Mouse (Mus musculus) gastrocnemius, postnatal 4 days (tissue): ENCODE data around the gene Hadha. TPM values are rescaled to one million over a fixed set of nuclear protein-coding genes. Genes with fewer than 3 reads are reported as not detected.

ENCODE experiments used
- DNase-seq, 2 experiments: peaks; one replicate each; pipeline ENCODE4 v3.0.0; 2021 to 2022; ENCODE audit warnings: low spot score in 2 of 2, mixed read lengths in 2 of 2
- total RNA-seq, 2 experiments: library from RNA; stranded (reverse); gene quantifications; 2 replicates each; pipeline ENCODE4 v1.2.3; 2021

Gene Hadha
- total RNA-seq, 2 experiments from 2014 or later = 337 to 342 TPM

- no peak for DNase-seq
These were observed 432 bp upstream of the Hadha start for GRCm38 (mm10) chr5:30155395-30155792.

GRCm38 (mm10) chr5:30154013-30154412 lies 949 bp downstream of the Hadha start:
- no peak for DNase-seq

DNA sequence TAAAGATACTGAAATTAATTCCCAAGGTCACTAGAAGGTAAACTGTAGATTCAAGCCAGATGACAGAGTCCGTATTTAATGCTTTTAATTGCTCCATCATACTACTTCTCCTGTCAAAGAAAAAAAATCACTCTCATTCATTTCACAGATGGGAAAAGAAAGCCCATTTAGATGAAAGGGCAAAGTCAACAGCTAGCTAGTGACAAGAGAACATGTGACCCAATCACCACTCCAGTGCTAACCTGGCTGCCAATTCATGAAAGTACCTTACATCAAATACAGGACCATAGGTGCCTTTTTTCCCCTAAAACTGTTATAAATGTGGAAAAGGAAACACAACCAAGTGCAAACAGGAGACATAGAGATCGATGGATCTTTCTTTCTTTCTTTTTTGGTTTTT lies 1.7 kb downstream of the Hadha start:
- no peak for DNase-seq

- no peak for DNase-seq
These were observed 2.5 kb downstream of the Hadha start for GRCm38 (mm10) chr5:30152413-30152812.

DNA sequence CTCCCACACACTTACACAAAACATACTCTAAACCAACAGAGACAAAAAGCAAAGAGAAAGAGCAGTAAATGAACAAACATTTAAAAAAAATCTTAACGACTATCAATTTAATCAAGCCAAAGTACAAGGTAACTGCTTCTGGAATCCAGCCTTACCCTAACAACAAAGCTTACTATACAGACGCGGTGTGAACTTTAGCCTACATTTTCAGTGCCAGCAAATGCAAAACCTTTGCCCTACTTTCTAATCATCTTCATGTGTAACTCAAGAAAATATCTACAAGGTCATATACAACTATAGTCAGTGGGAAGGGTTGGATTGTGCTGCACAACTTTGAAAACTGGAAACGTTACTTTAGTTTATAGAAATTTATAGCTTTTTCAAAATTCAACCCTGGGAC lies 3.0 kb downstream of the Hadha start:
- no peak for DNase-seq

DNA sequence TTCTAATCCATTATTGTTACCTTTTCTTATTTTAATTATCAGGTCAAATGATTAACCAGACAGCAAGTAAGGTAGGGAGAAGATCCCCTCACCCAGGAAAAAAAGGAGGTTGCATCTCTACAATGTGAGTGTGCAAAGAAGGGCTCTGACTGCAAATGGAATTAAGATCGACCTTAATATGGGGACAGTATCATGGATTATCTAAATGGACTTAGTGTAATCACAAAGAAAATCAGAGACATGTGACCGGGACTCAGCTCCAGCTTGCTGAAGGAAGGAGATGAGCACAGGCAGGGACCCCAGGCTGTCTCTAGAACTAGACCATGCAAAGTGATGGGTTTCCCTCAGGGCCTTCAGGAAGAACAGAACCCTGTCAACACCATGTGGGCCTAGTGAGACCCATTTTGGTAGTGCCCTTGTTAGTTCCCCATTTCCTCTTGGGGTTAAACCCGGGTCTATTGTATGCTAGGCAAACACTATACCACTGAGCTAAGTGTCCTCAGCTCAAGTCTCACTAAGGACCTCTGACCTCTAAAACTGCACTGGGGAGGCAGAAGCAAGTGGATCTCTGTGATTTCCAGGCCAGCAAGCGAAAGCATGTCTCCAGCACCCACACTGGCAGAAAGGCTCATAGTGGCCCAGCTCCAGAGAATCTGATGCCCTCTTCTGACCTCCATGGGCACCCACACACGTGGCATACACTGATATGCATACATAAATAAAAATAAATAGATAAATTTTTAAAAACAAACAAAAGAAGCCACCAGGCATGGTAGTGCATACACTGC lies 6.6 kb downstream of the Hadha start:
- no peak for DNase-seq

GRCm38 (mm10) chr5:30146526-30146925 lies 8.4 kb downstream of the Hadha start:
- DNase-seq = no peak

DNA sequence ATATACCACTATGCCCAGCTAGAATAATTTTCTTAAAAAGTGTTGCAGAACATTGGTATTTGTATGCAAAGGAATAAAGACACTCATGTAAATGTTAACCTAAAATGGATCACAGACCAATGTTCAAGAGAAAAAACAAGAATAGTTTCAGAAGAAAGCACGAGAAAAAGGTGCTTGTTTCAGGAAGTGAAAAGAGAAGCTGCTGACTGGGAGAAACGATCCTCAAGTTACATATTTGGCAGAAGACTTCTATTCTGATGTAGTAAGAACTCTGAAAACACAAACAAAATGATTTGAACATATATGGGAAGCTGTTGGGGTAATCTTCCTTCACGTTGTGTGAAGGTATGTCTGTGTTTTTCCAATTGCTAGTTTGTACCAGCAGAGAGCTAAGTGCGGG lies 16.8 kb downstream of the Hadha start:
- no peak for DNase-seq

DNA sequence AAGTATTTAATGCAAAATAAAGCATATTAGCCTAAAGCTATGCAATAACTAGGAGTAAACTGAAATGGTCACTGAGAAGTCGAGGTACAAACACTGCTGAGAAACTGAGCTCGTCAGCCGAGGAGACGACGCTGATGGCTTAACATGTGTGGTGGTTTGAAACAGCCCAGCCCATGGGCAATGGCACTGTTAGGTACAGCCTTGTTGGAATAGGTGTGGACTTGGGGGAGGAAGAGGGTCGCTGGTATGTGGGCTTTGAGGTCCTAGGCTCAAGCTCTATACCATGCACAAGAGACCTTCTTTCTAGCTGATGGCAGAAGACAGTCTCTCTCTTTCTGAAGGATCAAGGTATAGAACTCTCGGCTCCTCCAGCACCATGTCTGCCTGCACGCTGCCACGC lies 17.7 kb downstream of the Hadha start:
- no peak for DNase-seq

- no peak for DNase-seq
These were observed 19.2 kb downstream of the Hadha start for GRCm38 (mm10) chr5:30135711-30136231.

- no peak for DNase-seq
These were observed 22.8 kb downstream of the Hadha start for GRCm38 (mm10) chr5:30132173-30132572.

- no peak for DNase-seq
These were observed 23.7 kb downstream of the Hadha start for GRCm38 (mm10) chr5:30131246-30131645.

DNA sequence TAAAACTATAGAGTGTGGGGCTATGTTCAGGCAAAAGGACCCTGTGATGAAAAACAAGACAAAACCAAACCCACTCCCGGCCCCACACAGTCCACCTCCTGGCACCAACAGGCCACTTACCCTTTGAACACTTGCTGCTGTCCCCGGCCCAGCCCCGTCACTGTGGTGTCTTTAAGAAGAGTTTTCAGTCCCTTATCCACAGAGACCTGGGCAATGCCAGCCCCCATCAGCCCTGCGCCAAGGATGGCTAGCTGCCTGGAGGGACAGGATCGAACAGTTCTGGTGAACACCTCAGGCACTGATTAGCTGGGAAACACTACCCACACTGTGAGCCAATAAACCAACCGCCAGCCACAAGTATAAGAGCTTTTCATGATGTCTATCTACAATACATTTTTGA lies 26.3 kb downstream of the Hadha start:
- no peak for DNase-seq

DNA sequence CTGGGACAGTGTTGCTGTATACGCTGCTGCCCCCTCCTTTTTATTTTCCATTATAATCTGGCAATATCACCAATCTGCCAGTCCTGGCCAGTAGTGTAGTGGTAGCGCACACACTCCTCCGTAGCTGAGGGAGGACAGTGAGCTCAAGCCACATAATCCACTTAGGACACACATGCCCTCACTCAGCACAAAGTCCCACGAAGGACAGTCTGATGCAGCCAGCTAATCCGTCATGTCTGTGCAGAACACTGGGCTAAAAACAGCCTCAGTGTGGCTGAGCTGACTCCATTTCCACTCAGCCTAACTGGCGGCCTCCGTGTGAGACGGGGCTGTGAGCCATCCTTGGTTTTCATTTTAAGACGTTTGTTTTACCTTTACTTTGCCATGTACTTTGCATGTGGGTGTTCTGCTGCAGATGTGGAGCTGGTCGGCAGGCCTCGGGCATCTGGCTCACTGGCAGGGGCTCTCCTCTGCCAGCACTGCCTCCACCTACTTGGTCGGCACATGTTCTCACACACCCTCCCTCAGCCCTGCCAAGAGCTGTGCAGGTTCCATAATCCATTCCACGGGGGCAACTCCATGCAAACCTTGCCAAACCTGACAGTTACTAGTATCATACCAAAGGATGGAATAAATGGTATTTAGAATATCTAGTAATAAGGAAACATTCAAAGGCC lies 26.9 kb downstream of the Hadha start:
- DNase-seq = no peak

- DNase-seq = no peak
These were observed 28.2 kb downstream of the Hadha start for GRCm38 (mm10) chr5:30126756-30127155.

GRCm38 (mm10) chr5:30125587-30125986 lies 29.4 kb downstream of the Hadha start:
- DNase-seq = no peak

GRCm38 (mm10) chr5:30122481-30122880 lies 32.5 kb downstream of the Hadha start:
- no peak for DNase-seq

DNA sequence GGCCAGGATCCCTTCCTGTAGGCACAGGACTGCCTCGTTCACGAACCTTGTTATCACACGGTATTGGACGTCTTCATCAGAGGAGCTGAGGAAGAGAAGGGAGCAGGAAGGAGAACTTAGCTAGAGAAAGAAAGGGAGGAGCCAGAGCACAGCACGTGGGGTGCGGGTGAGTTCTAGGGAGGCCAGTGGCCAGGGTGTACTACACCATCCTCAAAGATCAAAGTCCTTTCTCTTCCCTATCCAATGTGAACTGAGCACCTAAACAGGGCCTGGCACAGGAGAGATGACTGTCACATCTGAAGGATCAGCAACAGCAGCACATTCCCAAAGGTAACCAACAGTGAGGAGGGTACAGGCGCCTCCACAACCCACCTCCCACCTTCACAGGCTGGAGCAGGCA lies 34.9 kb downstream of the Hadha start:
- DNase-seq = no peak

- no peak for DNase-seq
These were observed 35.8 kb downstream of the Hadha start for GRCm38 (mm10) chr5:30119163-30119562.

DNA sequence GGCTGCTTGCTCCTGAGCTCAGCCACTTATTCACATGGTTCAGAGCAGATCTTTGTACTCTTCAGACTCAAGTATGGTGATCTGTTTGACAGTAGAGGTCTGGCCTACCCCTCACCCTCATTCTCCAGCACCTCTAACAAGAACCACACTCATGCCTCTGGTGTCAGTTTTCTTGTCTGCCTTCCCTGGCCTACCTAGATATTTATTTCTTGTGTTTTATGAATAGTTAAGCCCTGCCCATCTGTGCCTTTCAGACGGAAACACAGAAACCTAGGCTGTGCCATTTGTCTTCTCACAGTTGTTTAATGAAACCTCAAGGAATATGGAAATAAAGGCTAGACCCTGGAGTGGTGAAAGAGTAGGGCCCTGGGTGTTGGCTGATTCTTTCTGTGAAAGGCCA lies 36.9 kb downstream of the Hadha start:
- no peak for DNase-seq

- DNase-seq = no peak
These were observed 39.2 kb downstream of the Hadha start for GRCm38 (mm10) chr5:30115718-30116117.

- no peak for DNase-seq
These were observed 40.2 kb downstream of the Hadha start for GRCm38 (mm10) chr5:30114761-30115140.
